Mouse (Mus musculus) spleen, adult 2 months (tissue): ENCODE measurements at regions not wholly inside any gene's neighbourhood (a gene's known extent, or its start where the extent isn't known, plus 50 kb on each side); places are given as distances from the start of the nearest gene placed in this dataset.

Source experiments
- DNase-seq, 2 experiments: peaks; one replicate each; pipeline versions ENCODE4 v3.0.0 to v3.0.0-alpha.2; 2012 to 2021; ENCODE audit warnings: low spot score in 2 of 2, low read depth in 1 of 2
- H3K27ac ChIP-seq: fragments of 200-500 bp; 2 replicates; pipeline ENCODE4 v1.5.1; 2012; ENCODE audit warnings: low read length, inconsistent platforms; ENCODE audit not compliant: insufficient read depth
- H3K27me3 ChIP-seq: fragments of 200-500 bp; 2 replicates; pipeline ENCODE4 v1.6.1; 2012; ENCODE audit warnings: mild to moderate bottlenecking, moderate library complexity, low read length, inconsistent platforms; ENCODE audit not compliant: control insufficient read depth, insufficient read depth
- H3K36me3 ChIP-seq: fragments of 200-500 bp; 2 replicates; pipeline ENCODE4 v1.6.1; 2012; ENCODE audit warnings: mild to moderate bottlenecking, low read length, inconsistent platforms; ENCODE audit not compliant: control insufficient read depth, insufficient read depth
- H3K4me1 ChIP-seq: fragments of 200-500 bp; 2 replicates; pipeline ENCODE4 v1.6.1; 2011; ENCODE audit warnings: inconsistent platforms; ENCODE audit not compliant: control insufficient read depth, insufficient read depth, insufficient read length
- H3K4me3 ChIP-seq: fragments of 200-500 bp; 2 replicates; pipeline ENCODE4 v1.5.1; 2011; ENCODE audit warnings: mild to moderate bottlenecking, inconsistent platforms; ENCODE audit not compliant: insufficient read depth, insufficient read length; ENCODE audit errors: extremely low read depth
- CTCF ChIP-seq: fragments of 200-500 bp; IDR thresholded peaks from 2 replicates; pipeline ENCODE4 v1.5.1; 2011; ENCODE audit warnings: mild to moderate bottlenecking, inconsistent platforms; ENCODE audit not compliant: insufficient read depth, insufficient read length, insufficient replicate concordance; ENCODE audit errors: extremely low read depth
- POLR2A ChIP-seq: fragments of 200-500 bp; IDR thresholded peaks from 2 replicates; pipeline ENCODE4 v1.6.1; 2011; ENCODE audit warnings: low read depth, low read length, inconsistent platforms
- WGBS: fragments of 180-500 bp; shearing (Covaris S2); methylation state at CpG from one replicate; pipeline ENCODE4 v1.1.7; 2018; 5-methylcytosine and 5-hydroxymethylcytosine counted together

DNA sequence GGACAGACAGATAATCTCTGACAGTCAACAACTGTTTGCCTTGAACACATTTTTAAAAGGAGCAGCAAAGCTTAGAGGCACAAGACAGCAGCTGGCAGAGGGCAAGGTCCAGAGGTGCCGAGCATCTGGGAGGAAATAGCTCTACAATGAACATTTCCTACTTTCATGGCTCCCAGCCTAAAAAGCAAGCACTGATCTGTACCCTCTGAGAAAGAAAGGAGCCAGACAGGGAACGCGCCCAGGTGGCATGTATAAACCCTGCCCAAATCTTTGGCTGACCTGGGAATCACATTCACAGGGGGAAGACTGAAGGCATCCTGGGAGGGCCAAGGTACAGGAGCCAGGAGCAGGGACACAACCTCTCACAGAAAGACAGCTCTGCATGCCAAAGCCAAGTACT lies 371.2 kb upstream of the Tbx3 start:
- DNase-seq = no peak
- 65% methylated on average over 3 of the region's 3 CpGs for WGBS
- Histone ChIP-seq H3K27me3 (no peaks in the 10 kb centered on the region), H3K4me1 (no peaks in the 10 kb centered on the region), H3K27ac (no peak overlapping the region), H3K36me3 (no peaks in the 10 kb centered on the region), H3K4me3 (no peak overlapping the region)
- TF ChIP-seq CTCF = no peak
- no peak for TF ChIP-seq POLR2A

DNA sequence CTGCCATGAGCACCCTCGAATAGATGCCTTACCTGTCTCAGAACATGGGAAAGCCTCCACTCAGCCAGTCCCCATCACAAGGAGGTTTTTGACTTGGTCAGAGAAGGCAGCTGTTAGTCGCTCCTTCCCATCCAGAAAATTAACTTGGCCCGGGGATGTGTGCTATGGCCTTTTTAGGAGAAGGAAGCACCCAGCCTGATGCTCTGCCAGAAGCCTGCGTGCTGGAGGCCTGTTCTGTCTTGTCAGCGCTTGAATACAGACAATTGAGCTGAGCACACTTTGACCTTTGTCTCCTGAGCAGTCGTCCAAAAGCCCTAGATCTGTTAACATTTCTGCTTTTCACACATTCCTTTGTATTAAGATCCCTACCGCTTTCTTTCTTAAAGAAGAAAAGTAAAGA lies 370.4 kb upstream of the Tbx3 start:
- WGBS = 69% methylated on average over 7 of the region's 7 CpGs
- Histone ChIP-seq H3K4me1 (no peaks in the 10 kb centered on the region), H3K36me3 (no peaks in the 10 kb centered on the region), H3K4me3 (no peak overlapping the region), H3K27me3 (no peaks in the 10 kb centered on the region), H3K27ac (no peak overlapping the region)
- no peak for DNase-seq
- TF ChIP-seq POLR2A (no peak), CTCF (no peak)

- DNase-seq = no peak
- 83% methylated on average over 5 of the region's 5 CpGs for WGBS
- no peaks in the 10 kb centered on the region for H3K36me3 ChIP-seq
- no peaks in the 10 kb centered on the region for H3K4me1 ChIP-seq
- no peak overlapping the region for H3K4me3 ChIP-seq
- TF ChIP-seq CTCF (no peak), POLR2A (no peak)
- no peaks in the 10 kb centered on the region for H3K27me3 ChIP-seq
- H3K27ac ChIP-seq = no peak overlapping the region
These were observed 368.9 kb upstream of the Tbx3 start for GRCm38 (mm10) chr5:119301539-119301938.

- TF ChIP-seq CTCF (no peak), POLR2A (no peak)
- WGBS = 19% methylated on average over 5 of the region's 5 CpGs
- Histone ChIP-seq H3K4me1 (no peaks in the 10 kb centered on the region), H3K27me3 (no peaks in the 10 kb centered on the region), H3K27ac (no peak overlapping the region), H3K36me3 (no peaks in the 10 kb centered on the region), H3K4me3 (no peak overlapping the region)
- DNase-seq = no peak
These were observed 365.7 kb upstream of the Tbx3 start for GRCm38 (mm10) chr5:119304721-119305120.

GRCm38 (mm10) chr5:119307768-119308167 lies 362.7 kb upstream of the Tbx3 start:
- no peak for DNase-seq
- TF ChIP-seq CTCF (no peak), POLR2A (no peak)
- no peaks in the 10 kb centered on the region for H3K27me3 ChIP-seq
- 95% methylated on average over 6 of the region's 6 CpGs for WGBS
- H3K36me3 ChIP-seq = no peaks in the 10 kb centered on the region
- no peak overlapping the region for H3K4me3 ChIP-seq
- H3K27ac ChIP-seq = no peak overlapping the region
- H3K4me1 ChIP-seq = no peaks in the 10 kb centered on the region

DNA sequence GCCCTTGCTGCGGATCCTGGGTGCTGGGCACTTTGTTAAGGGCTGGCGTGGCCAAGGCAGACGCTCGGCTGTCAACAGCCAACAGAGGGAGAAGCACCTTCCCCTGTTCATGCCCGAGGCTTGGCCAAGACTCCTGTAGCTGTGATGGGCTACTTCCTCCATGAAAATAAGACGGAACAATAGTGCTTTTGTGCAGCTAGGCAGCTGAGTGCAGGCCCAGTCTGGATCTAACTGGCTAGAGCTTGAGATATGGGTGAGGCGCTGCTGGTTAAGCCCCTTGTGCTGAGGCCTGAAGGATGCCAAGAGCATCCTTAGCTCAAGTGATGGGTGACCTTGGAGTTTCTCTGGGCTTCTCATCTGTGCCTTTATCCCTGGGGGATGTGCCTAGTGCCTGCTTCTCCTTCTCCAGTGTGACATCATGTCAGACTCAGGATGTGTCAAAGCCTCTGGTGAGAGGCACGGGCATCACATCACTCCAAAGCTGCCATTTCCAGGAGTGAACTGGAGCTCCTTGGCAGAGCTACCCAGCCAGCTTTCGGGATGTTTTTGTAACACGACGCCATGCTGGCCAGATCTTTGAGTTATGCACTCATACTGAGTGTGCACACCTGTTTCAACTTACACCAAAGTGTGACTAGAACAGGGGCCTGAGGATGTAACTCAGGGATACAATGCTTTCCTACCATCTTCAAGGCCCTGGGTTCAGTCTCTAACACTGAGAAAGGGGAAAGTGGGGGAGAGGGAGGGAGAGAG lies 360.1 kb upstream of the Tbx3 start:
- no peak for DNase-seq
- no peak for TF ChIP-seq CTCF
- 80% methylated on average over 11 of the region's 11 CpGs for WGBS
- Histone ChIP-seq H3K27me3 (no peaks in the 10 kb centered on the region), H3K4me3 (no peak overlapping the region), H3K4me1 (no peaks in the 10 kb centered on the region), H3K27ac (no peak overlapping the region), H3K36me3 (no peaks in the 10 kb centered on the region)

DNA sequence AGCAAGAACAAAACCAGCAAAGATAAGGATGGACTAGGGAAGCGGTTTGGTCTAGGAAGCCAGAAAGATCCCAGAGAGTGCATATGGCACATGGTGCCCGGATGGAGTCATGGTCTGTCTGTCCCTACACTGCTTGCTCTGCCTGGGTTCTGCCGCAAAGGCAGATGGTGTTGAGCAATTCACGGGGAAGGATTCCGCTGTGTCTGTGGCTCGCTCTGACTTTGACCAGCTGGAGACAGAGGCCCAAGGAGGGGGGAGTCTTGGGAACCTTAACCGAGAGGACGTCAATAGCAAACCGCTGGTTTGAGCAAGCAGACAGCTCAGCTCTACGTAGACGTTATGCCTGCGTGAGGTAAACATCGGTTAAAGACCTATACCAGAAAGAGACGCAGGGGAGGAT lies 357.7 kb upstream of the Tbx3 start:
- Histone ChIP-seq H3K4me3 (no peak overlapping the region), H3K27ac (no peak overlapping the region), H3K27me3 (no peaks in the 10 kb centered on the region), H3K36me3 (no peaks in the 10 kb centered on the region), H3K4me1 (no peaks in the 10 kb centered on the region)
- WGBS = 85% methylated on average over 14 of the region's 14 CpGs
- no peak for TF ChIP-seq POLR2A
- TF ChIP-seq CTCF = no peak
- no peak for DNase-seq
